Mouse (Mus musculus): Measurements from ENCODE around the gene Hist2h2be.

- TF ChIP-seq CTCF (IDR thresholded peaks at IDR 0.05; ENCODE audit: low read depth) (no peak), EP300 (IDR thresholded peaks at IDR 0.05; ENCODE audit: low read depth) (no peak)
Observed at GRCm38 (mm10) chr3:96197129-96197749, 23.7 kb upstream of the Hist2h2be start.
